Mouse (Mus musculus) liver, embryonic 14.5 days (tissue): ENCODE measurements around the gene Map3k11. TPM values are rescaled to one million over a fixed set of nuclear protein-coding genes. Genes with fewer than 3 reads are reported as not detected.

Source experiments
- ATAC-seq: fragments of 200-750 bp; cut with Nextera tagmentation; 2 replicates; pipeline ENCODE4 v1.8.0; 2017; ENCODE audit warnings: moderate number of reproducible peaks, mild to moderate bottlenecking, moderate library complexity; ENCODE audit not compliant: insufficient read depth
- DNase-seq, 3 experiments: peaks; one replicate each; pipeline ENCODE4 v3.0.0-alpha.2; 2012 to 2013; ENCODE audit warnings: low read depth in 3 of 3, low spot score in 3 of 3
- H3K27ac ChIP-seq: fragments of 300-500 bp; sonication (generic); 2 replicates; pipeline ENCODE4 v1.5.1; 2014; ENCODE audit warnings: moderate library complexity, mild to moderate bottlenecking, control low read depth, inconsistent platforms
- H3K27me3 ChIP-seq: fragments of 300-500 bp; sonication (generic); 2 replicates; pipeline ENCODE4 v1.6.1; 2014; ENCODE audit warnings: mild to moderate bottlenecking, low read length, moderate library complexity; ENCODE audit not compliant: control insufficient read depth, insufficient read depth
- H3K36me3 ChIP-seq: fragments of 300-500 bp; sonication (generic); replicated peaks from 2 replicates; pipeline ENCODE4 v1.6.1; 2014; ENCODE audit warnings: low read depth; ENCODE audit not compliant: control insufficient read depth, insufficient read depth
- H3K4me1 ChIP-seq, 2 experiments: fragments of 200-500 bp in 1 of 2; fragments of 300-500 bp in 1 of 2; sonication (generic) in 1 of 2; replicated peaks; 2 replicates each; pipeline ENCODE4 v1.6.1; 2012 to 2014; ENCODE audit warnings: antibody characterized with exemption in 1 of 2, inconsistent platforms in 1 of 2, low read length in 1 of 2; ENCODE audit not compliant: control insufficient read depth in 2 of 2, insufficient read depth in 2 of 2
- H3K4me2 ChIP-seq: fragments of 300-500 bp; sonication (generic); 2 replicates; pipeline ENCODE4 v1.6.1; 2014; ENCODE audit warnings: low read depth, mild to moderate bottlenecking, control low read depth, moderate library complexity
- H3K4me3 ChIP-seq, 2 experiments: fragments of 200-500 bp in 1 of 2; fragments of 300-500 bp in 1 of 2; sonication (generic) in 1 of 2; 2 replicates each; pipeline ENCODE4 v1.5.1; 2012 to 2014; ENCODE audit warnings: low read depth in 2 of 2, low read length in 2 of 2, mild to moderate bottlenecking in 2 of 2, control low read depth in 1 of 2, inconsistent platforms in 1 of 2, moderate library complexity in 1 of 2; ENCODE audit not compliant: insufficient read depth in 1 of 2
- H3K9ac ChIP-seq: fragments of 300-500 bp; sonication (generic); replicated peaks from 2 replicates; pipeline ENCODE4 v1.6.1; 2014; ENCODE audit warnings: mild to moderate bottlenecking, control low read depth, moderate library complexity
- H3K9me3 ChIP-seq: fragments of 300-500 bp; sonication (generic); 2 replicates; pipeline ENCODE4 v1.6.1; 2016; ENCODE audit warnings: low read length, mixed read lengths; ENCODE audit not compliant: control insufficient read depth
- CTCF ChIP-seq: IDR thresholded peaks from 2 replicates; pipeline ENCODE4 v1.5.1; 2016; ENCODE audit warnings: antibody characterized with exemption, low read depth, control low read depth
- EP300 ChIP-seq: IDR thresholded peaks from 2 replicates; pipeline ENCODE4 v1.6.1; 2016; ENCODE audit warnings: antibody characterized with exemption, low read depth
- WGBS: fragments of 180-500 bp; shearing (Covaris S2); extraction: QIAGEN DNeasy Blood & Tissue Kit; methylation state at CpG from one replicate; pipeline ENCODE4 v1.1.7; 2014; ENCODE audit not compliant: insufficient replicate concordance; 5-methylcytosine and 5-hydroxymethylcytosine counted together
- polyA plus RNA-seq, 2 experiments: library from polyadenylated mRNA; depleted of rRNA in 1 of 2; stranded (reverse) in 1 of 2; unstranded in 1 of 2; fragments of >200 nt; fragmentation: Nextera tagmentation in 1 of 2; extraction: Ambion mirVana in 1 of 2; gene quantifications; 2 replicates each; pipeline versions ENCODE4 v1.2.1 to v1.2.3; 2012 to 2014

The Map3k11 gene
- polyA plus RNA-seq, 2 experiments, result 9.1 to 13.7 TPM

GRCm38 (mm10) chr19:5711907-5712460 lies 23.4 kb downstream of the Map3k11 start:
- ATAC-seq (no peak), DNase-seq (no peak)
- Histone ChIP-seq H3K36me3 (peaks cover 98% of the 10 kb centered on the region), H3K27ac (no peak overlapping the region), H3K27me3 (no peaks in the 10 kb centered on the region), H3K9me3 (no peaks in the 10 kb centered on the region), H3K9ac (no peak overlapping the region), H3K4me3 (no peak overlapping the region), H3K4me2 (no peak overlapping the region), H3K4me1 (peaks cover 16 to 17% of the 10 kb centered on the region in 2 experiments)
- TF ChIP-seq CTCF, result no peak
- no peak for TF ChIP-seq EP300
- 74% methylated on average over 14 of the region's 14 CpGs for WGBS

- Histone ChIP-seq H3K4me2 (peak overlapping the region; percentile 36), H3K27me3 (no peaks in the 10 kb centered on the region), H3K36me3 (peaks cover 98% of the 10 kb centered on the region), H3K27ac (no peak overlapping the region), H3K9ac (no peak overlapping the region), H3K4me3 (peak overlapping the region in 1 of 2 experiments; percentile 3; a peak in 2 of 4 replicates), H3K9me3 (no peaks in the 10 kb centered on the region), H3K4me1 (peaks cover 16 to 20% of the 10 kb centered on the region in 2 experiments)
- DNase-seq (no peak), ATAC-seq (no peak)
- WGBS, result 63% methylated on average over 5 of the region's 5 CpGs
- TF ChIP-seq EP300 (no peak), CTCF (no peak)
Measured at GRCm38 (mm10) chr19:5713255-5713654, 24.7 kb downstream of the Map3k11 start.

- no peak for DNase-seq
- H3K4me1 ChIP-seq, result peaks cover 16 to 20% of the 10 kb centered on the region in 2 experiments
- TF ChIP-seq CTCF, result no peak
- no peak for TF ChIP-seq EP300
- WGBS, result 20% methylated on average over 2 of the region's 2 CpGs
- peaks cover 98% of the 10 kb centered on the region for H3K36me3 ChIP-seq
- H3K9ac ChIP-seq, result peak overlapping the region; percentile 2; the same call in 1 of the 2 replicates
- peak overlapping the region in 1 of 2 experiments; percentile 3; a peak in 2 of 4 replicates for H3K4me3 ChIP-seq
- H3K9me3 ChIP-seq, result no peaks in the 10 kb centered on the region
- no peak overlapping the region; the same call in 1 of the 2 replicates for H3K27ac ChIP-seq
- no peaks in the 10 kb centered on the region for H3K27me3 ChIP-seq
- ATAC-seq, result peak; percentile 40
- H3K4me2 ChIP-seq, result peak overlapping the region; percentile 36
Measured at GRCm38 (mm10) chr19:5713730-5714129, 25.2 kb downstream of the Map3k11 start.

- Histone ChIP-seq H3K27me3 (no peaks in the 10 kb centered on the region), H3K36me3 (peaks cover 98% of the 10 kb centered on the region), H3K9me3 (no peaks in the 10 kb centered on the region), H3K9ac (no peak overlapping the region), H3K4me2 (peak overlapping the region; percentile 3; the same call in 1 of the 2 replicates), H3K27ac (no peak overlapping the region), H3K4me1 (peaks cover 16 to 22% of the 10 kb centered on the region in 2 experiments), H3K4me3 (no peak overlapping the region)
- DNase-seq (peak in 1 of 3 experiments; percentile 49), ATAC-seq (peak; percentile 27)
- WGBS, result 74% methylated on average over 43 of the region's 43 CpGs
- TF ChIP-seq CTCF, result peak; percentile 68
- no peak for TF ChIP-seq EP300
Measured at GRCm38 (mm10) chr19:5715793-5716688, 27.5 kb downstream of the Map3k11 start.

- ATAC-seq (no peak), DNase-seq (no peak)
- H3K27ac ChIP-seq, result no peak overlapping the region
- peaks cover 99% of the 10 kb centered on the region for H3K36me3 ChIP-seq
- TF ChIP-seq EP300 (no peak), CTCF (no peak)
- no peak overlapping the region for H3K4me3 ChIP-seq
- no peak overlapping the region for H3K9ac ChIP-seq
- H3K9me3 ChIP-seq, result no peaks in the 10 kb centered on the region
- H3K4me2 ChIP-seq, result no peak overlapping the region
- 83% methylated on average over 10 of the region's 10 CpGs for WGBS
- H3K4me1 ChIP-seq, result peaks cover 16 to 25% of the 10 kb centered on the region in 2 experiments
- no peaks in the 10 kb centered on the region for H3K27me3 ChIP-seq
Measured at GRCm38 (mm10) chr19:5716955-5717354, 28.4 kb downstream of the Map3k11 start.
